Mouse (Mus musculus) liver, embryonic 15.5 days (tissue): ENCODE measurements around the gene Xxylt1. TPM values are rescaled to one million over a fixed set of nuclear protein-coding genes. Genes with fewer than 3 reads are reported as not detected.
A peak's percentile ranks its signal among the peaks of the same experiment; 100 is the strongest.

Source experiments
- ATAC-seq: fragments of 200-750 bp; cut with Nextera tagmentation; 2 replicates; pipeline ENCODE4 v1.8.0; 2017; ENCODE audit warnings: moderate number of reproducible peaks, mild to moderate bottlenecking, moderate library complexity; ENCODE audit not compliant: insufficient read depth
- H3K27ac ChIP-seq: fragments of 300-500 bp; sonication (generic); replicated peaks from 2 replicates; pipeline ENCODE4 v1.5.1; 2015; ENCODE audit warnings: mild to moderate bottlenecking, inconsistent platforms
- H3K27me3 ChIP-seq: fragments of 300-500 bp; sonication (generic); 2 replicates; pipeline ENCODE4 v1.6.1; 2015; ENCODE audit warnings: mild to moderate bottlenecking, inconsistent platforms
- H3K36me3 ChIP-seq: fragments of 300-500 bp; sonication (generic); replicated peaks from 2 replicates; pipeline ENCODE4 v1.6.1; 2015; ENCODE audit warnings: moderate library complexity, mild to moderate bottlenecking, inconsistent platforms
- H3K4me1 ChIP-seq: fragments of 300-500 bp; sonication (generic); replicated peaks from 2 replicates; pipeline ENCODE4 v1.6.1; 2015; ENCODE audit warnings: inconsistent platforms
- H3K4me2 ChIP-seq: fragments of 300-500 bp; sonication (generic); 2 replicates; pipeline ENCODE4 v1.6.1; 2015; ENCODE audit warnings: moderate library complexity, mild to moderate bottlenecking, inconsistent platforms
- H3K4me3 ChIP-seq: fragments of 300-500 bp; sonication (generic); replicated peaks from 2 replicates; pipeline ENCODE4 v1.5.1; 2015; ENCODE audit warnings: mild to moderate bottlenecking, inconsistent platforms
- H3K9ac ChIP-seq: fragments of 300-500 bp; sonication (generic); 2 replicates; pipeline ENCODE4 v1.6.1; 2015; ENCODE audit warnings: moderate library complexity, mild to moderate bottlenecking, inconsistent platforms
- H3K9me3 ChIP-seq: fragments of 300-500 bp; sonication (generic); replicated peaks from 2 replicates; pipeline ENCODE4 v1.6.1; 2016; ENCODE audit warnings: inconsistent platforms
- WGBS: fragments of 180-500 bp; shearing (Covaris S2); methylation state at CpG from one replicate; pipeline ENCODE4 v1.1.7; 2015; ENCODE audit warnings: mixed read lengths; ENCODE audit not compliant: insufficient replicate concordance; 5-methylcytosine and 5-hydroxymethylcytosine counted together
- polyA plus RNA-seq: library from polyadenylated mRNA; unstranded; fragments of >200 nt; fragmentation: Nextera tagmentation; extraction: Ambion mirVana; gene quantifications from 2 replicates; pipeline ENCODE4 v1.2.1, GENCODE M21; 2015

The Xxylt1 gene
- polyA plus RNA-seq, 1 experiment from 2014 or later = 1.8 TPM

GRCm38 (mm10) chr16:31077396-31077795 lies 3.8 kb downstream of the Xxylt1 start:
- Histone ChIP-seq H3K36me3 (0 out of 2 replicates have a peak, but pooled peaks cover 3% of the 10 kb centered on the region), H3K9me3 (no peaks in the 10 kb centered on the region), H3K4me1 (peaks cover 23% of the 10 kb centered on the region), H3K9ac (no peak overlapping the region), H3K27ac (no peak overlapping the region), H3K4me3 (no peak overlapping the region), H3K4me2 (no peak overlapping the region), H3K27me3 (no peaks in the 10 kb centered on the region)
- no peak for ATAC-seq
- 74% methylated on average over 5 of the region's 5 CpGs for WGBS

- no peak overlapping the region for H3K4me3 ChIP-seq
- no peak overlapping the region for H3K4me2 ChIP-seq
- H3K4me1 ChIP-seq = peaks cover 18% of the 10 kb centered on the region
- H3K27me3 ChIP-seq = no peaks in the 10 kb centered on the region
- H3K9me3 ChIP-seq = no peaks in the 10 kb centered on the region
- H3K27ac ChIP-seq = no peak overlapping the region
- H3K9ac ChIP-seq = no peak overlapping the region
- 0 out of 2 replicates have a peak, but pooled peaks cover 3% of the 10 kb centered on the region for H3K36me3 ChIP-seq
- no peak for ATAC-seq
- 71% methylated on average over 8 of the region's 8 CpGs for WGBS
Observed at GRCm38 (mm10) chr16:31076436-31076835, 4.8 kb downstream of the Xxylt1 start.

GRCm38 (mm10) chr16:31074324-31074908 lies 6.8 kb downstream of the Xxylt1 start:
- Histone ChIP-seq H3K36me3 (0 out of 2 replicates have a peak, but pooled peaks cover 3% of the 10 kb centered on the region), H3K4me3 (no peak overlapping the region), H3K27ac (no peak overlapping the region), H3K9me3 (no peaks in the 10 kb centered on the region), H3K4me2 (no peak overlapping the region), H3K4me1 (peaks cover 13% of the 10 kb centered on the region), H3K27me3 (no peaks in the 10 kb centered on the region), H3K9ac (no peak overlapping the region)
- WGBS = 36% methylated on average over 3 of the region's 3 CpGs
- ATAC-seq = no peak

GRCm38 (mm10) chr16:31071731-31072130 lies 9.5 kb downstream of the Xxylt1 start:
- ATAC-seq = no peak
- peaks cover 23% of the 10 kb centered on the region for H3K4me1 ChIP-seq
- 73% methylated on average over 6 of the region's 6 CpGs for WGBS
- H3K27me3 ChIP-seq = no peaks in the 10 kb centered on the region
- no peak overlapping the region for H3K4me3 ChIP-seq
- H3K9me3 ChIP-seq = no peaks in the 10 kb centered on the region
- H3K4me2 ChIP-seq = no peak overlapping the region
- no peak overlapping the region for H3K9ac ChIP-seq
- H3K36me3 ChIP-seq = no peaks in the 10 kb centered on the region
- H3K27ac ChIP-seq = no peak overlapping the region

- Histone ChIP-seq H3K4me2 (peak overlapping the region; percentile 48), H3K4me1 (peaks cover 32% of the 10 kb centered on the region), H3K9me3 (no peaks in the 10 kb centered on the region), H3K4me3 (0 out of 2 replicates have a peak overlapping the region, but pooled peaks have one; percentile 20), H3K27me3 (no peaks in the 10 kb centered on the region), H3K36me3 (no peaks in the 10 kb centered on the region), H3K27ac (no peak overlapping the region), H3K9ac (no peak overlapping the region)
- 13% methylated on average over 21 of the region's 21 CpGs for WGBS
- peak; percentile 36; the same call in 1 of the 2 replicates for ATAC-seq
Observed at GRCm38 (mm10) chr16:31070358-31071133, 10.7 kb downstream of the Xxylt1 start.

- Histone ChIP-seq H3K4me2 (no peak overlapping the region), H3K27me3 (no peaks in the 10 kb centered on the region), H3K4me3 (no peak overlapping the region), H3K36me3 (no peaks in the 10 kb centered on the region), H3K4me1 (peaks cover 32% of the 10 kb centered on the region), H3K9ac (no peak overlapping the region), H3K27ac (no peak overlapping the region), H3K9me3 (no peaks in the 10 kb centered on the region)
- no peak for ATAC-seq
- 60% methylated on average over 14 of the region's 14 CpGs for WGBS
Observed at GRCm38 (mm10) chr16:31069211-31070166, 11.7 kb downstream of the Xxylt1 start.

- 81% methylated on average over 7 of the region's 7 CpGs for WGBS
- Histone ChIP-seq H3K36me3 (no peaks in the 10 kb centered on the region), H3K4me1 (peaks cover 34% of the 10 kb centered on the region), H3K27me3 (no peaks in the 10 kb centered on the region), H3K27ac (no peak overlapping the region), H3K4me2 (no peak overlapping the region), H3K4me3 (no peak overlapping the region), H3K9ac (no peak overlapping the region), H3K9me3 (no peaks in the 10 kb centered on the region)
- no peak for ATAC-seq
Observed at GRCm38 (mm10) chr16:31068280-31068679, 13.0 kb downstream of the Xxylt1 start.

GRCm38 (mm10) chr16:31066344-31067098 lies 14.7 kb downstream of the Xxylt1 start:
- peak overlapping the region; percentile 25 for H3K4me3 ChIP-seq
- H3K36me3 ChIP-seq = no peaks in the 10 kb centered on the region
- peak overlapping the region; percentile 13; the same call in 1 of the 2 replicates for H3K9ac ChIP-seq
- peak; percentile 46 for ATAC-seq
- peak overlapping the region; percentile 58 for H3K4me2 ChIP-seq
- peaks cover 38% of the 10 kb centered on the region for H3K4me1 ChIP-seq
- no peaks in the 10 kb centered on the region for H3K9me3 ChIP-seq
- H3K27ac ChIP-seq = peak overlapping the region; percentile 65
- H3K27me3 ChIP-seq = no peaks in the 10 kb centered on the region
- 16% methylated on average over 15 of the region's 15 CpGs for WGBS

GRCm38 (mm10) chr16:31064782-31065181 lies 16.4 kb downstream of the Xxylt1 start:
- Histone ChIP-seq H3K4me1 (peaks cover 27% of the 10 kb centered on the region), H3K4me2 (no peak overlapping the region), H3K27me3 (no peaks in the 10 kb centered on the region), H3K36me3 (no peaks in the 10 kb centered on the region), H3K4me3 (no peak overlapping the region), H3K9ac (no peak overlapping the region), H3K9me3 (no peaks in the 10 kb centered on the region), H3K27ac (no peak overlapping the region)
- 63% methylated on average over 6 of the region's 6 CpGs for WGBS
- no peak for ATAC-seq

GRCm38 (mm10) chr16:31062918-31063317 lies 18.3 kb downstream of the Xxylt1 start:
- Histone ChIP-seq H3K9ac (no peak overlapping the region), H3K4me2 (no peak overlapping the region), H3K4me1 (peaks cover 25% of the 10 kb centered on the region), H3K9me3 (no peaks in the 10 kb centered on the region), H3K4me3 (no peak overlapping the region), H3K27me3 (no peaks in the 10 kb centered on the region), H3K36me3 (no peaks in the 10 kb centered on the region), H3K27ac (no peak overlapping the region)
- 39% methylated on average over 3 of the region's 3 CpGs for WGBS
- ATAC-seq = no peak
